Mouse (Mus musculus): Measurements from ENCODE around the gene Olfr1513.
A peak's percentile ranks its signal among the peaks of the same experiment; 100 is the strongest.

- TF ChIP-seq CTCF (IDR thresholded peaks at IDR 0.05; ENCODE audit: low read depth), result peak; percentile 40; the same call in 1 of the 2 replicates
- no peak for TF ChIP-seq EP300 (IDR thresholded peaks at IDR 0.05; ENCODE audit: low read depth)
Measured at GRCm38 (mm10) chr14:52325890-52326289, 30.3 kb downstream of the Olfr1513 start.

Measured in liver, embryonic 14.5 days (tissue).